Comparison of ENCODE assay signal across 8 mouse cellular contexts in the genomic region with DNA sequence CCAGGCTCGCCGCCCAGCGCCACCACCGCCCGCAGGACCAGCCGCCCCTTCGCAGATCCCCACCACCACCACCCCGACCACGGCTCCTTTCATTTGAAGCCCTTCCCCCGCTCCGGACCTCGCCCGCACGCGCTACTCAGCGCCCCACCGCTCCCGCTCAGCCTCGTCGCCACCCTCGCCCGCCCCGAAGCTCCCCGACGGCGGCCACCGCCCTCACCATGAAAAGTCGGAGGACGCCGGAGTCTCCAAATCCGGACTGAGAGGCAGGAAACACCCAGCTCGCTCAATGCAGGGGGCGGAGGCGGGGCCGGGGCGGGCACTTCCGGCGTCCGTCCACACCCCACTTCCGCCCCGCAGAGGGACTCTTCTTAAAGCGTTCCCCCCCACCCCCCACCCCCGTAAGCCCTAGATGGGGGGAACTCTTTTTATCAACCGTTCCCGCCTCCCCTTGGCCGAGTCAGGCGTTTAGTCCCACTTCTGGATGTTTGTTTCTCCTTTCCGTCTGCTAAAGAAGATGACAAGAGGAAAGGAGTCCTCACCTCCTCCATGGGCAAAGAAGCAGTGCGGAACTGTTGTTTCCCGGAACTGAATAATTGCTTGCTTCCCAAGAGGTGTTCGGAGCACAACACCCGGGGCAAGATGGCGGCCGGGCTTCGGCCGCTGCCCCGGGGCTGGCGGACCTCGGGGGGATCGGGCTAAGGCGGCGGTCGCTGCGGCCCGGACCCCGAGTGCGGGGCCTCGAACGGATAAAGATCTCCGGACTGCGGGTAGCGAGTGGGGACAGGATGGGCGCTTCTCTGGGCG. TPM values are rescaled to one million over a fixed set of nuclear protein-coding genes. Genes with fewer than 3 reads are reported as not detected.
DNase-seq lines count a peak whose midpoint lies in the region; ATAC-seq and TF ChIP-seq lines count a peak whose summit lies in the region.

Gene Kctd10, minus strand, starts transcription at position 300 of the 804 bp plus-strand sequence.
Gene Ube3b, plus strand, starts transcription at position 399 of the 804 bp plus-strand sequence.

- no peak for TF ChIP-seq EP300 in ES-Bruce4 (IDR thresholded peaks at IDR 0.05; ENCODE audit: insufficient read depth, low read depth, low read length)

- DNase-seq in heart, postnatal 10 days: peak; percentile 90
- no peak for DNase-seq in large intestine, adult 2 months (ENCODE audit: low read depth, low spot score)
- DNase-seq in lung, adult 18-20 months: peak; percentile 84 to 89
- peak; percentile 85 for DNase-seq in testis, postnatal 14 days (ENCODE audit: low spot score)

- no peak for TF ChIP-seq CTCF in ES-Bruce4 (IDR thresholded peaks at IDR 0.05; ENCODE audit: low read depth, low read length)

- no peaks in the 10 kb centered on the region for H3K4me1 ChIP-seq in ES-Bruce4 (ENCODE audit: control insufficient read depth, insufficient read depth, low read length)
- peaks cover 44% of the 10 kb centered on the region for H3K4me1 ChIP-seq in forebrain, embryonic 13.5 days
- peaks cover 50% of the 10 kb centered on the region for H3K4me1 ChIP-seq in neural tube, embryonic 15.5 days

- intact Hi-C loops in heart, postnatal 10 days (cut with DNase I): loop anchor here (1.0 kb wide), 1 partner anchor 24 kb away; no protein-coding TSS in a partner anchor

- H3K9me3 ChIP-seq in ES-Bruce4 (replicated peaks; ENCODE audit: control insufficient read depth, insufficient read depth, low read length, poor library complexity, severe bottlenecking): no peaks in the 10 kb centered on the region
- H3K9me3 ChIP-seq in forebrain, embryonic 13.5 days (replicated peaks): no peaks in the 10 kb centered on the region; the same call in 1 of the 2 replicates
- H3K9me3 ChIP-seq in neural tube, embryonic 15.5 days (replicated peaks): no peaks in the 10 kb centered on the region

- ATAC-seq in cerebellum, adult (ENCODE audit: insufficient number of reproducible peaks, low FRiP score, low TSS enrichment): peak; percentile 88
- peak; percentile 96 for ATAC-seq in forebrain, embryonic 13.5 days
- peak; percentile 95 for ATAC-seq in neural tube, embryonic 15.5 days (ENCODE audit: low FRiP score)

- H3K36me3 ChIP-seq in ES-Bruce4 (ENCODE audit: control insufficient read depth, insufficient read depth, low read length, poor library complexity, severe bottlenecking): 0 out of 2 replicates have a peak, but pooled peaks cover 5% of the 10 kb centered on the region
- H3K36me3 ChIP-seq in forebrain, embryonic 13.5 days (ENCODE audit: poor library complexity, severe bottlenecking): peaks cover 23% of the 10 kb centered on the region
- peaks cover 9% of the 10 kb centered on the region for H3K36me3 ChIP-seq in neural tube, embryonic 15.5 days

- TF ChIP-seq POLR2A in ES-Bruce4 (IDR thresholded peaks at IDR 0.05; ENCODE audit: insufficient read depth, low read length): peak; percentile 23

- H3K27me3 ChIP-seq in ES-Bruce4 (ENCODE audit: control insufficient read depth, insufficient read depth, low read length, poor library complexity, severe bottlenecking): no peaks in the 10 kb centered on the region
- H3K27me3 ChIP-seq in forebrain, embryonic 13.5 days: no peaks in the 10 kb centered on the region
- no peaks in the 10 kb centered on the region for H3K27me3 ChIP-seq in neural tube, embryonic 15.5 days (replicated peaks)

- peak within 1 kb of the TSS; percentile 75 for H3K4me2 ChIP-seq in forebrain, embryonic 13.5 days
- H3K4me2 ChIP-seq in neural tube, embryonic 15.5 days: peak within 1 kb of the TSS; percentile 80

- peak within 1 kb of the TSS; percentile 99 for H3K4me3 ChIP-seq in ES-Bruce4 (ENCODE audit: low read depth, low read length)
- peak within 1 kb of the TSS; percentile 93 for H3K4me3 ChIP-seq in forebrain, embryonic 13.5 days
- peak within 1 kb of the TSS; percentile 95 for H3K4me3 ChIP-seq in neural tube, embryonic 15.5 days (replicated peaks)

- under 1% methylated on average over 69 of the region's 74 CpGs for WGBS in forebrain, embryonic 13.5 days
- WGBS in large intestine, adult 2 months: under 1% methylated on average over 74 of the region's 74 CpGs
- under 1% methylated on average over 71 of the region's 74 CpGs for WGBS in neural tube, embryonic 15.5 days

- 0 out of 2 replicates have a peak within 1 kb of the TSS, but pooled peaks have one; percentile 53 for H3K27ac ChIP-seq in ES-Bruce4 (ENCODE audit: insufficient read depth, low read length)
- H3K27ac ChIP-seq in forebrain, embryonic 13.5 days: peak within 1 kb of the TSS; percentile 85
- H3K27ac ChIP-seq in neural tube, embryonic 15.5 days (replicated peaks): peak within 1 kb of the TSS; percentile 94

- peak within 1 kb of the TSS; percentile 99 for H3K9ac ChIP-seq in ES-Bruce4 (ENCODE audit: low read depth, poor library complexity, severe bottlenecking)
- H3K9ac ChIP-seq in forebrain, embryonic 13.5 days: peak within 1 kb of the TSS; percentile 96
- H3K9ac ChIP-seq in neural tube, embryonic 15.5 days (replicated peaks): peak within 1 kb of the TSS; percentile 95

RNA-seq across cellular contexts. Expression of gene Kctd10, which starts in this region (rescaled TPM):
- 60.4 and 64.6 TPM in 2 replicates for polyA plus RNA-seq in ES-Bruce4 (2011; ENCODE audit: insufficient read depth, insufficient read length, low read depth, missing spikeins)
- polyA plus RNA-seq in forebrain, embryonic 13.5 days (2015; fragmentation: Nextera tagmentation; extraction: Ambion mirVana): 81.3 and 89.7 TPM in 2 replicates
- total RNA-seq in heart, postnatal 10 days (2021): 10 to 100 TPM; 80.7 to 80.8 TPM
- 90.7 and 109 TPM in 2 replicates for polyA plus RNA-seq in large intestine, adult 2 months (2012; rRNA removed)
- 50.5 and 63.8 TPM in 2 replicates for polyA plus RNA-seq in neural tube, embryonic 15.5 days (2015; fragmentation: Nextera tagmentation; extraction: Ambion mirVana)

RNA-seq across cellular contexts. Expression of gene Ube3b, which starts in this region (rescaled TPM):
- 39.2 and 43.0 TPM in 2 replicates for polyA plus RNA-seq in ES-Bruce4 (2011; ENCODE audit: insufficient read depth, insufficient read length, low read depth, missing spikeins)
- 34.0 and 41.7 TPM in 2 replicates for polyA plus RNA-seq in forebrain, embryonic 13.5 days (2015; fragmentation: Nextera tagmentation; extraction: Ambion mirVana)
- total RNA-seq in heart, postnatal 10 days (2021): 10 to 100 TPM; 68.1 to 70.7 TPM
- 58.1 and 71.3 TPM in 2 replicates for polyA plus RNA-seq in large intestine, adult 2 months (2012; rRNA removed)
- polyA plus RNA-seq in neural tube, embryonic 15.5 days (2015; fragmentation: Nextera tagmentation; extraction: Ambion mirVana): 35.5 and 39.5 TPM in 2 replicates
